Mouse (Mus musculus) liver, postnatal 0 days (tissue): ENCODE measurements at regions not wholly inside any gene's neighbourhood (a gene's known extent, or its start where the extent isn't known, plus 50 kb on each side); places are given as distances from the start of the nearest gene placed in this dataset.

Source experiments
- CTCF ChIP-seq: sonication (generic); IDR thresholded peaks from 2 replicates; pipeline ENCODE4 v1.5.1; 2016; ENCODE audit warnings: antibody characterized with exemption, low read depth
- EP300 ChIP-seq: IDR thresholded peaks from 2 replicates; pipeline ENCODE4 v1.6.1; 2016; ENCODE audit warnings: antibody characterized with exemption, low read depth, mild to moderate bottlenecking

GRCm38 (mm10) chr7:68858471-68859210 lies 109.6 kb upstream of the Arrdc4 start:
- TF ChIP-seq CTCF (no peak), EP300 (no peak)
